Mouse (Mus musculus) forebrain, embryonic 14.5 days (tissue): ENCODE measurements around the gene Ube2i. TPM values are rescaled to one million over a fixed set of nuclear protein-coding genes. Genes with fewer than 3 reads are reported as not detected.
"Not testable (repeated sequence)": the region's sequence is repeated elsewhere in the genome, so short reads cannot be mapped to it uniquely, and the experiment has no call there.

Experiments used
- ATAC-seq: fragments of 200-750 bp; cut with Nextera tagmentation; 2 replicates; pipeline ENCODE4 v1.8.0; 2017; ENCODE audit warnings: mild to moderate bottlenecking, moderate library complexity
- DNase-seq: peaks from one replicate; pipeline ENCODE4 v3.0.0-alpha.2; 2015; ENCODE audit warnings: low spot score
- H3K27ac ChIP-seq: fragments of 300-500 bp; sonication (generic); 2 replicates; pipeline ENCODE4 v1.5.1; 2014; ENCODE audit warnings: low read depth, mild to moderate bottlenecking, control low read depth, low read length, moderate library complexity
- H3K27me3 ChIP-seq: fragments of 300-500 bp; sonication (generic); replicated peaks from 2 replicates; pipeline ENCODE4 v1.6.1; 2014; ENCODE audit warnings: low read length, control low read depth, mixed read lengths; ENCODE audit not compliant: control insufficient read depth, insufficient read depth
- H3K36me3 ChIP-seq: fragments of 300-500 bp; sonication (generic); 2 replicates; pipeline ENCODE4 v1.6.1; 2014; ENCODE audit warnings: low read length, control low read depth; ENCODE audit not compliant: control insufficient read depth, insufficient read depth
- H3K4me1 ChIP-seq: fragments of 300-500 bp; sonication (generic); 2 replicates; pipeline ENCODE4 v1.6.1; 2014; ENCODE audit warnings: antibody characterized with exemption, low read length, control low read depth; ENCODE audit not compliant: control insufficient read depth, insufficient read depth
- H3K4me2 ChIP-seq: fragments of 300-500 bp; sonication (generic); 2 replicates; pipeline ENCODE4 v1.6.1; 2014; ENCODE audit warnings: mild to moderate bottlenecking, control low read depth, low read length
- H3K4me3 ChIP-seq: fragments of 300-500 bp; sonication (generic); 2 replicates; pipeline ENCODE4 v1.5.1; 2014; ENCODE audit warnings: low read depth, low read length, control low read depth
- H3K9ac ChIP-seq: fragments of 300-500 bp; sonication (generic); 2 replicates; pipeline ENCODE4 v1.6.1; 2014; ENCODE audit warnings: mild to moderate bottlenecking, low read length, control low read depth, moderate library complexity
- H3K9me3 ChIP-seq: fragments of 300-500 bp; sonication (generic); replicated peaks from 2 replicates; pipeline ENCODE4 v1.6.1; 2016; ENCODE audit warnings: low read length, control low read depth, mixed read lengths; ENCODE audit not compliant: control insufficient read depth
- WGBS: fragments of 180-500 bp; shearing (Covaris S2); extraction: QIAGEN DNeasy Blood & Tissue Kit; methylation state at CpG from one replicate; pipeline ENCODE4 v1.1.7; 2014; 5-methylcytosine and 5-hydroxymethylcytosine counted together
- polyA plus RNA-seq: library from polyadenylated mRNA; unstranded; fragments of >200 nt; fragmentation: Nextera tagmentation; extraction: Ambion mirVana; gene quantifications from 2 replicates; pipeline ENCODE4 v1.2.1, GENCODE M21; 2014

Gene Ube2i
- polyA plus RNA-seq, 1 experiment from 2014 or later = 662 TPM

DNA sequence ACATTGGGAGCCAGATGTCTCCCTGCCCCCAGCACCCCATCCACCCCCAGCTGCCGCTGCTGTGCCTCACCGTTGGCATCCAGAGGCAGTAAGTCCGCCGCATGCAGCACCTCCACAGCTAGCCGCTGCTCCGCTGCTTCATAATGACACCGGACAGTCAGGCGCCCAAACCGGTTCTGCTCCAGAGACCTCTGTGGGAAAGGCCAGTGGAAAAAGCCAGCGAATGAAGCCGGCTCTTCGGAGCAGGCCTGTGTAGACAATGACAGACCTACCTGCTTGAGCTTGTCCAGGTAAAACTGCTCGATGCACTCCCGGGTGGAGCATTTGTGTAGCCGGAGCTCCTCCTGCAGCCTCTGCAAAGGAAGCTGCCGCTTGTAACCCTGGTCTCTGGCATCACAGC is 30.2 kb downstream of the Ube2i start:
- Histone ChIP-seq H3K4me3 (no peak overlapping the region), H3K27me3 (no peaks in the 10 kb centered on the region), H3K4me1 (peaks cover 8% of the 10 kb centered on the region), H3K9me3 (no peaks in the 10 kb centered on the region), H3K27ac (no peak overlapping the region), H3K9ac (no peak overlapping the region), H3K4me2 (no peak overlapping the region), H3K36me3 (peaks cover 44% of the 10 kb centered on the region)
- ATAC-seq (no peak), DNase-seq (no peak)
- WGBS = 87% methylated on average over 16 of the region's 16 CpGs

DNA sequence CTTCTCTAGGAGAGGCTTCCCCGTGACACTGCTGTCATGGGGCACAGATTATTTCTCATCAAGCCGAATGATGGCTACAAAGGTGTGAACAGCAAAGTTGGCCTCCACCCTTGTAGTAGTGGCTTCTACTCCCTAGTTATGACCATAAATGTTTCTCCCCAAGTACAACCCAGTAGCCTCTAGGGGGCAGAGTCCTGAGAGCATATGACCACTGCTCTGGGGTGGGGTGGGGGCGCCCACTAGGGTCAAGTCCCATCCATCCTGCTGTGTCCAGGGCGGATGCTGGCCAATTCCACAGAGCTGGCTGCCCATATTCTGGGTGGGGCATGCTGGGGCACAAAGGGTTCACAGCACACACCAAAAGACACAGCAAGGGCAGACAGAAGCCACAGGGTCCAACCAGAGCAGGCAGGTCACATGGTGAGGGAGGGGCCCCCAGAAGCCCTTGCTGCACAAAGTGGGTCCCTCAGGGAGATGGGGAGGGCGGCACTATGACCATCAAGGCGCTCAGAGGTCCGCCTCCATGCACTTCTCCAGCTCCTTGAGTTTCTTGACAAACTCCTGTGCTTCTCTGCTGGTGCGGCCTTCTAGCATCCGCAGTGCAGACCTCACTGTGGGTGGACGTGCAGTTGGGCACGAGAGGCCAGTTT is 31.2 kb downstream of the Ube2i start:
- peaks cover 12% of the 10 kb centered on the region for H3K4me1 ChIP-seq
- no peak overlapping the region for H3K4me2 ChIP-seq
- no peaks in the 10 kb centered on the region for H3K27me3 ChIP-seq
- 88% methylated on average over 11 of the region's 11 CpGs for WGBS
- H3K9ac ChIP-seq = no peak overlapping the region
- H3K27ac ChIP-seq = no peak overlapping the region
- peaks cover 44% of the 10 kb centered on the region for H3K36me3 ChIP-seq
- no peak for ATAC-seq
- H3K4me3 ChIP-seq = no peak overlapping the region
- no peaks in the 10 kb centered on the region for H3K9me3 ChIP-seq
- DNase-seq = no peak

- Histone ChIP-seq H3K27me3 (no peaks in the 10 kb centered on the region), H3K4me2 (peak within 1 kb of the TSS; percentile 96), H3K27ac (peak within 1 kb of the TSS; percentile 70), H3K9me3 (no peaks in the 10 kb centered on the region), H3K4me1 (peaks cover 12% of the 10 kb centered on the region), H3K9ac (peak within 1 kb of the TSS; percentile 95), H3K36me3 (peaks cover 49% of the 10 kb centered on the region), H3K4me3 (peak within 1 kb of the TSS; percentile 99)
- peak; percentile 90 for ATAC-seq
- under 1% methylated on average over 80 of the region's 80 CpGs for WGBS
- peak; percentile 96 for DNase-seq
These were observed 34.5 kb downstream of the Ube2i start, which contains the start of the genes Gnptg and Tsr3 for GRCm38 (mm10) chr17:25239695-25240636. Gnptg (minus strand) TSS chr17:25240124. Tsr3 (plus strand) TSS chr17:25240170.

DNA sequence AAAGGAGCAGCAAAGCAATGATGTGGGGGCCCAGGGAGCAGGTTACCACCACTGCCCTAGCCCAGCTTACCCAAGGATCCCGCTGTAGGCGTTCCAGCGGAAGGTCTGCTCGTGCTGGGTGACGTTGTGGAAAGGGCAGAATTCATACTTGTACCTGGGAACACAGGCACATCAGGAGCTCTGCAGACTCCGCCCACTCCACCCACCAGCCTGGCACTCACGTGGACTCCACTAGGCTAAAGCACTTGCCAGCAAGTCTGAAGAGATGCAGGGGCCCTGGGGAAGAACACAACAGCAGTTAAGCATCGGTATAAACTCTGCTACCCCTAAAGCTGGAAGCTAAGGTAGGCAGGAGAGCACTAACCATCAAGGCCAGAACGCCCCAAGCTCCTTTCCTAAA is 38.8 kb downstream of the Ube2i start:
- Histone ChIP-seq H3K4me2 (no peak overlapping the region), H3K36me3 (peaks cover 31% of the 10 kb centered on the region), H3K4me1 (peaks cover 6% of the 10 kb centered on the region), H3K9me3 (no peaks in the 10 kb centered on the region), H3K27ac (no peak overlapping the region), H3K9ac (no peak overlapping the region), H3K27me3 (no peaks in the 10 kb centered on the region), H3K4me3 (no peak overlapping the region)
- 85% methylated on average over 9 of the region's 9 CpGs for WGBS
- no peak for ATAC-seq
- no peak for DNase-seq

GRCm38 (mm10) chr17:25231621-25232020 is 42.8 kb downstream of the Ube2i start:
- peaks cover 48% of the 10 kb centered on the region for H3K36me3 ChIP-seq
- not testable (repeated sequence) for DNase-seq, H3K9me3 ChIP-seq, H3K4me2 ChIP-seq, H3K27ac ChIP-seq, H3K4me3 ChIP-seq, H3K4me1 ChIP-seq, H3K9ac ChIP-seq, H3K27me3 ChIP-seq
- WGBS = 91% methylated on average over 4 of the region's 11 CpGs
- 0 out of 2 replicates have a peak, but pooled peaks have one; percentile 57 for ATAC-seq

- Histone ChIP-seq H3K4me3 (no peak overlapping the region), H3K27ac (no peak overlapping the region), H3K4me1 (no peaks in the 10 kb centered on the region), H3K27me3 (no peaks in the 10 kb centered on the region), H3K36me3 (peaks cover 46% of the 10 kb centered on the region), H3K9ac (no peak overlapping the region), H3K4me2 (no peak overlapping the region), H3K9me3 (no peaks in the 10 kb centered on the region)
- ATAC-seq (no peak), DNase-seq (no peak)
- 100% methylated on average over 3 of the region's 3 CpGs for WGBS
These were observed 43.7 kb downstream of the Ube2i start for GRCm38 (mm10) chr17:25230700-25231099.

- not testable (repeated sequence) for H3K4me2 ChIP-seq, H3K27ac ChIP-seq, H3K4me1 ChIP-seq, H3K27me3 ChIP-seq, H3K9ac ChIP-seq, DNase-seq, ATAC-seq, H3K9me3 ChIP-seq, H3K4me3 ChIP-seq
- 78% methylated on average over 15 of the region's 17 CpGs for WGBS
- peaks cover 41% of the 10 kb centered on the region for H3K36me3 ChIP-seq
These were observed 44.3 kb downstream of the Ube2i start for GRCm38 (mm10) chr17:25230014-25230655.

DNA sequence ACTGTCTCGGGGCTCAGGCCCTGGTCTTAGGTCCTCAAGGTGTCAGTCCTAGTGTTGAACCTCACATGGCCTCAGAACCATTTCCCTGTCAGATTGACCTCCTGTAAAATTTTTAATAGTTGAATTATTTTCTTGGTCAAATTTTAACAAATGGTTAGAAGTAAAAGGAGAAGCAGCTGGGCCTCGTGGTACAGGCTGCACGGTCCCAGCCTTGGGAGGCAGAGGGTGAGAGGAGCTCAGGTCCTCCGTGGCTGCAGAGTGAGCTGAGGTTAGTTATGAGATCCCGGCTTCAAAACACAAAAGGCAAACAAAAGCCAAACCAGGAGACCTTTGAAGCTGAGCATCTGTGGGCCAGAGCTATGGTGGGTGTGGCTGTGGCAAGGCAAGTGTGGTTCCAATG is 46.4 kb downstream of the Ube2i start:
- 86% methylated on average over 5 of the region's 5 CpGs for WGBS
- no peak for ATAC-seq
- Histone ChIP-seq H3K4me3 (no peak overlapping the region), H3K4me2 (no peak overlapping the region), H3K4me1 (no peaks in the 10 kb centered on the region), H3K9ac (no peak overlapping the region), H3K9me3 (no peaks in the 10 kb centered on the region), H3K36me3 (peaks cover 32% of the 10 kb centered on the region), H3K27me3 (no peaks in the 10 kb centered on the region), H3K27ac (no peak overlapping the region)
- no peak for DNase-seq
